8 mouse cellular contexts compared by ENCODE assay signal in genomic region chr16:30601946-30602345, GRCm38 (mm10). TPM values are rescaled to one million over a fixed set of nuclear protein-coding genes. Genes with fewer than 3 reads are reported as not detected.
DNase-seq lines count a peak whose midpoint lies in the region; ATAC-seq and TF ChIP-seq lines count a peak whose summit lies in the region.

No protein-coding gene starts in this region.

- no peak for ATAC-seq in megakaryocyte, adult 5-6 weeks (ENCODE audit: poor library complexity, severe bottlenecking)
- no peak for ATAC-seq in midbrain, embryonic 14.5 days (ENCODE audit: low FRiP score, low TSS enrichment)

- H3K4me3 ChIP-seq in megakaryocyte, embryonic 14.5 days (replicated peaks), result peak overlapping the region; percentile 98
- peak overlapping the region; percentile 76 for H3K4me3 ChIP-seq in heart, adult 2 months
- H3K4me3 ChIP-seq in midbrain, embryonic 14.5 days (replicated peaks; ENCODE audit: low read depth, low read length), result 0 out of 2 replicates have a peak overlapping the region, but pooled peaks have one; percentile 57

- peaks cover 4% of the 10 kb centered on the region for H3K27me3 ChIP-seq in megakaryocyte, embryonic 14.5 days (replicated peaks)
- H3K27me3 ChIP-seq in heart, adult 2 months (ENCODE audit: control insufficient read depth, insufficient read depth, low read length), result no peaks in the 10 kb centered on the region
- peaks cover 16% of the 10 kb centered on the region for H3K27me3 ChIP-seq in midbrain, embryonic 14.5 days (ENCODE audit: control insufficient read depth, insufficient read depth, low read length)

- no peak for TF ChIP-seq EP300 in heart, adult 2 months (IDR thresholded peaks at IDR 0.05; ENCODE audit: insufficient read depth, low read depth, low read length)

- H3K36me3 ChIP-seq in megakaryocyte, embryonic 14.5 days (replicated peaks; ENCODE audit: low read length), result peaks cover 37% of the 10 kb centered on the region
- H3K36me3 ChIP-seq in heart, adult 2 months (ENCODE audit: control insufficient read depth, insufficient read depth, low read length), result peaks cover 4% of the 10 kb centered on the region
- H3K36me3 ChIP-seq in midbrain, embryonic 14.5 days (ENCODE audit: control insufficient read depth, insufficient read depth, low read length), result no peaks in the 10 kb centered on the region

- peak; percentile 32 to 60 for DNase-seq in heart, adult 2 months
- peak; percentile 57 for DNase-seq in kidney, postnatal 10 days
- no peak for DNase-seq in midbrain, embryonic 14.5 days
- no peak for DNase-seq in left cerebral cortex, adult 18-20 months (ENCODE audit: low spot score in 2 of 2)
- DNase-seq in adipocyte (ENCODE audit: low spot score), result no peak
- DNase-seq in cerebellum, adult 18-20 months, result no peak

- intact Hi-C loops in heart, adult 2 months (cut with DNase I), result loop anchor here (1.0 to 2.0 kb wide), 4 partner anchors 188 to 339 kb away; no protein-coding TSS in a partner anchor

- peaks cover 79% of the 10 kb centered on the region for H3K4me1 ChIP-seq in megakaryocyte, embryonic 14.5 days
- H3K4me1 ChIP-seq in heart, adult 2 months (ENCODE audit: control insufficient read depth, insufficient read depth, low read length), result peaks cover 10% of the 10 kb centered on the region
- H3K4me1 ChIP-seq in midbrain, embryonic 14.5 days (ENCODE audit: control insufficient read depth, insufficient read depth, low read length), result peaks cover 23% of the 10 kb centered on the region

- no peaks in the 10 kb centered on the region for H3K9me3 ChIP-seq in megakaryocyte, embryonic 14.5 days
- H3K9me3 ChIP-seq in midbrain, embryonic 14.5 days (ENCODE audit: control insufficient read depth, low read length), result no peaks in the 10 kb centered on the region

- H3K27ac ChIP-seq in heart, adult 2 months, result peak overlapping the region; percentile 97
- no peak overlapping the region for H3K27ac ChIP-seq in midbrain, embryonic 14.5 days (replicated peaks; ENCODE audit: low read depth, low read length)

- TF ChIP-seq POLR2A in heart, adult 2 months (IDR thresholded peaks at IDR 0.05; ENCODE audit: insufficient read depth, low read depth, low read length), result peak; percentile 33; the same call in 1 of the 2 replicates

- H3K9ac ChIP-seq in heart, adult 2 months (ENCODE audit: low read depth, low read length), result peak overlapping the region; percentile 94
- H3K9ac ChIP-seq in midbrain, embryonic 14.5 days (replicated peaks; ENCODE audit: low read length), result no peak overlapping the region

- 36% methylated on average over 7 of the region's 7 CpGs for WGBS in heart, adult 2 months
- WGBS in midbrain, embryonic 14.5 days, result 41% methylated on average over 7 of the region's 7 CpGs

- H3K79me2 ChIP-seq in heart, adult 2 months (replicated peaks; ENCODE audit: control insufficient read depth, insufficient read depth, low read length), result peaks cover 3% of the 10 kb centered on the region

- peak overlapping the region; percentile 91 for H3K4me2 ChIP-seq in midbrain, embryonic 14.5 days (ENCODE audit: low read length)

- TF ChIP-seq CTCF in heart, adult 2 months (IDR thresholded peaks at IDR 0.05), result no peak

RNA-seq across cellular contexts. Expression of gene Fam43a, which starts 2.4 kb away (rescaled TPM):
- polyA plus RNA-seq in megakaryocyte, embryonic 14.5 days (2012; ENCODE audit: insufficient read depth, low replicate concordance), result 60.0 and 108 TPM in 2 replicates
- total RNA-seq in megakaryocyte, adult 5-6 weeks (2015), result 4.6 and 4.7 TPM in 2 replicates
- total RNA-seq in megakaryocyte, adult 5-6 weeks (2017), result 7.9 and 9.3 TPM in 2 replicates
- total RNA-seq in heart, adult 2 months (2021), result 10 to 100 TPM; 20.7 to 22.6 TPM
- 23.9 and 27.1 TPM in 2 replicates for polyA plus RNA-seq in heart, adult 2 months (2012; rRNA removed)
- 5.1 and 5.9 TPM in 2 replicates for polyA plus RNA-seq in midbrain, embryonic 14.5 days (2014; fragmentation: Nextera tagmentation; extraction: Ambion mirVana)
- 10 to 100 TPM; 17.1 to 18.0 TPM for total RNA-seq in left cerebral cortex, adult 18-20 months (2021)

RNA-seq across cellular contexts. Expression of gene Lsg1, which starts 14.6 kb away (rescaled TPM):
- 0.74 and 5.8 TPM in 2 replicates for polyA plus RNA-seq in megakaryocyte, embryonic 14.5 days (2012; ENCODE audit: insufficient read depth, low replicate concordance)
- 19.2 and 19.9 TPM in 2 replicates for total RNA-seq in megakaryocyte, adult 5-6 weeks (2015)
- total RNA-seq in megakaryocyte, adult 5-6 weeks (2017), result 38.2 and 42.9 TPM in 2 replicates
- total RNA-seq in heart, adult 2 months (2021), result 10 to 100 TPM; 19.6 to 21.2 TPM
- polyA plus RNA-seq in heart, adult 2 months (2012; rRNA removed), result 5.5 and 7.5 TPM in 2 replicates
- 43.2 and 55.0 TPM in 2 replicates for polyA plus RNA-seq in midbrain, embryonic 14.5 days (2014; fragmentation: Nextera tagmentation; extraction: Ambion mirVana)
- 10 to 100 TPM; 18.3 to 21.1 TPM for total RNA-seq in left cerebral cortex, adult 18-20 months (2021)

RNA-seq across cellular contexts. Expression of gene Tmem44, which starts 51.3 kb away (rescaled TPM):
- polyA plus RNA-seq in megakaryocyte, embryonic 14.5 days (2012; ENCODE audit: insufficient read depth, low replicate concordance), result 0.45 TPM in 1 of 2 replicates, not detected in the other
- total RNA-seq in megakaryocyte, adult 5-6 weeks (2015), result not detected in 2 replicates
- 0.04 TPM in 2 replicates for total RNA-seq in megakaryocyte, adult 5-6 weeks (2017)
- 1 to 10 TPM; 4.4 to 5.8 TPM for total RNA-seq in heart, adult 2 months (2021)
- polyA plus RNA-seq in heart, adult 2 months (2012; rRNA removed), result 9.8 and 12.0 TPM in 2 replicates
- 76.3 and 79.2 TPM in 2 replicates for polyA plus RNA-seq in midbrain, embryonic 14.5 days (2014; fragmentation: Nextera tagmentation; extraction: Ambion mirVana)
- total RNA-seq in left cerebral cortex, adult 18-20 months (2021), result 10 to 100 TPM; 60.4 to 64.9 TPM

Comparison
In these comparisons a context has a peak if more than half of its experiments do, and no peak if none do; other contexts are left out.
1. DNase-seq: peak in heart, adult 2 months (2 of 2) and kidney, postnatal 10 days (single experiment); none in midbrain, embryonic 14.5 days (single experiment), left cerebral cortex, adult 18-20 months (0 of 2), adipocyte (single experiment) and cerebellum, adult 18-20 months (0 of 2).
2. RNA of gene Tmem44, which starts 51.3 kb away (total RNA-seq): 60.4 to 64.9 TPM in left cerebral cortex, adult 18-20 months; 4.4 to 5.8 TPM in heart, adult 2 months and 0.04 TPM in megakaryocyte, adult 5-6 weeks; every median in the first group is over 4 times any median in the second.
3. Peak in every context shown above with its lines, with median percentiles within 50 percentile points of each other: H3K4me3 ChIP-seq.